8 mouse cellular contexts compared by ENCODE assay signal in genomic region chr1:23382461-23382805, GRCm38 (mm10). TPM values are rescaled to one million over a fixed set of nuclear protein-coding genes. Genes with fewer than 3 reads are reported as not detected.
DNase-seq lines count a peak whose midpoint lies in the region; ATAC-seq and TF ChIP-seq lines count a peak whose summit lies in the region.

No protein-coding gene starts in this region.

- H3K36me3 ChIP-seq in lung, embryonic 15.5 days, result no peaks in the 10 kb centered on the region
- no peaks in the 10 kb centered on the region for H3K36me3 ChIP-seq in forebrain, embryonic 11.5 days (ENCODE audit: control insufficient read depth, insufficient read depth, low read length)
- H3K36me3 ChIP-seq in liver, embryonic 14.5 days (replicated peaks; ENCODE audit: control insufficient read depth, insufficient read depth, low read depth), result peaks cover 7% of the 10 kb centered on the region

- WGBS in lung, embryonic 15.5 days, result under 1% methylated on average over 21 of the region's 21 CpGs
- under 1% methylated on average over 21 of the region's 21 CpGs for WGBS in forebrain, embryonic 11.5 days
- WGBS in liver, embryonic 14.5 days (ENCODE audit: insufficient replicate concordance), result 0% methylated on average over 21 of the region's 21 CpGs

- no peaks in the 10 kb centered on the region for H3K27me3 ChIP-seq in lung, embryonic 15.5 days
- no peaks in the 10 kb centered on the region for H3K27me3 ChIP-seq in forebrain, embryonic 11.5 days (ENCODE audit: control insufficient read depth, insufficient read depth, low read length)
- H3K27me3 ChIP-seq in liver, embryonic 14.5 days (ENCODE audit: control insufficient read depth, insufficient read depth, low read length), result no peaks in the 10 kb centered on the region

- no peak for DNase-seq in lung, postnatal 14 days
- DNase-seq in forebrain, embryonic 11.5 days (ENCODE audit: low spot score), result no peak
- DNase-seq in liver, embryonic 14.5 days (ENCODE audit: low read depth in 3 of 3, low spot score in 3 of 3), result no peak
- DNase-seq in urinary bladder, postnatal 36 days (ENCODE audit: low spot score in 2 of 2), result no peak
- no peak for DNase-seq in right cerebral cortex, postnatal 36 days (ENCODE audit: low spot score in 2 of 2)

- TF ChIP-seq EP300 in liver, embryonic 14.5 days (IDR thresholded peaks at IDR 0.05; ENCODE audit: low read depth), result no peak

- no peaks in the 10 kb centered on the region for H3K9me3 ChIP-seq in lung, embryonic 15.5 days
- no peaks in the 10 kb centered on the region for H3K9me3 ChIP-seq in forebrain, embryonic 11.5 days (ENCODE audit: control insufficient read depth, low read length)
- no peaks in the 10 kb centered on the region for H3K9me3 ChIP-seq in liver, embryonic 14.5 days (ENCODE audit: control insufficient read depth, low read length)

- no peak for TF ChIP-seq POLR2A in bone marrow macrophage, adult 2 months (IDR thresholded peaks at IDR 0.05; ENCODE audit: borderline replicate concordance, low read depth, low read length)

- TF ChIP-seq CTCF in bone marrow macrophage, adult 2 months (IDR thresholded peaks at IDR 0.05; ENCODE audit: low read depth, low read length), result no peak
- no peak for TF ChIP-seq CTCF in liver, embryonic 14.5 days (IDR thresholded peaks at IDR 0.05; ENCODE audit: low read depth)

- no peak; the same call in 1 of the 2 replicates for ATAC-seq in lung, embryonic 15.5 days (ENCODE audit: borderline replicate concordance, extremely low read depth, low FRiP score, low TSS enrichment)
- ATAC-seq in forebrain, embryonic 11.5 days (replicated peaks; ENCODE audit: low FRiP score), result peak; percentile 34; the same call in 1 of the 2 replicates
- no peak for ATAC-seq in liver, embryonic 14.5 days (ENCODE audit: insufficient read depth)
- no peak for ATAC-seq in erythroid progenitor cell, adult 5-6 weeks (replicated peaks; ENCODE audit: low FRiP score, poor library complexity, severe bottlenecking)

- peak overlapping the region; percentile 95 for H3K4me2 ChIP-seq in lung, embryonic 15.5 days
- H3K4me2 ChIP-seq in forebrain, embryonic 11.5 days (ENCODE audit: low read depth, low read length, severe bottlenecking), result peak overlapping the region; percentile 96
- peak overlapping the region; percentile 99 for H3K4me2 ChIP-seq in liver, embryonic 14.5 days (ENCODE audit: low read depth)

- H3K4me3 ChIP-seq in lung, embryonic 15.5 days, result peak overlapping the region; percentile 85
- peak overlapping the region; percentile 60 for H3K4me3 ChIP-seq in bone marrow macrophage, adult 2 months (ENCODE audit: insufficient read depth, low read length)
- H3K4me3 ChIP-seq in forebrain, embryonic 11.5 days (ENCODE audit: low read depth, low read length), result peak overlapping the region; percentile 83
- H3K4me3 ChIP-seq in liver, embryonic 14.5 days (ENCODE audit: insufficient read depth in 1 of 2, low read depth in 2 of 2, low read length in 2 of 2), result peak overlapping the region; percentile 80 to 87

- H3K27ac ChIP-seq in lung, embryonic 15.5 days, result peak overlapping the region; percentile 83
- peak overlapping the region; percentile 53; the same call in 1 of the 2 replicates for H3K27ac ChIP-seq in bone marrow macrophage, adult 2 months (ENCODE audit: insufficient read depth, low read depth, low read length)
- H3K27ac ChIP-seq in forebrain, embryonic 11.5 days (ENCODE audit: low read depth, low read length), result peak overlapping the region; percentile 50; the same call in 1 of the 2 replicates
- H3K27ac ChIP-seq in liver, embryonic 14.5 days, result peak overlapping the region; percentile 77

- H3K9ac ChIP-seq in lung, embryonic 15.5 days, result peak overlapping the region; percentile 80
- peak overlapping the region; percentile 84 for H3K9ac ChIP-seq in forebrain, embryonic 11.5 days (ENCODE audit: low read length)
- peak overlapping the region; percentile 95 for H3K9ac ChIP-seq in liver, embryonic 14.5 days (replicated peaks)

- peaks cover 20% of the 10 kb centered on the region for H3K4me1 ChIP-seq in lung, embryonic 15.5 days
- peaks cover 24% of the 10 kb centered on the region for H3K4me1 ChIP-seq in bone marrow macrophage, adult 2 months (ENCODE audit: control insufficient read depth, insufficient read depth, low read length)
- H3K4me1 ChIP-seq in forebrain, embryonic 11.5 days (replicated peaks; ENCODE audit: control insufficient read depth, insufficient read depth, low read length), result peaks cover 6% of the 10 kb centered on the region; the same call in 1 of the 2 replicates
- peaks cover 29 to 39% of the 10 kb centered on the region in 2 experiments for H3K4me1 ChIP-seq in liver, embryonic 14.5 days (replicated peaks; ENCODE audit: control insufficient read depth in 2 of 2, insufficient read depth in 2 of 2, low read length in 1 of 2)

RNA-seq across cellular contexts. Expression of gene Ogfrl1, which starts 15.1 kb away (rescaled TPM):
- 11.8 and 14.4 TPM in 2 replicates for polyA plus RNA-seq in lung, embryonic 15.5 days (2015; fragmentation: Nextera tagmentation; extraction: Ambion mirVana)
- polyA plus RNA-seq in bone marrow macrophage, adult 2 months (2012; ENCODE audit: insufficient read depth, insufficient read length, missing spikeins), result 33.2 and 39.7 TPM in 2 replicates
- polyA plus RNA-seq in forebrain, embryonic 11.5 days (2014; fragmentation: Nextera tagmentation; extraction: Ambion mirVana), result 12.0 and 13.1 TPM in 2 replicates
- 5.2 and 7.4 TPM in 2 replicates for polyA plus RNA-seq in liver, embryonic 14.5 days (2012; rRNA removed)
- polyA plus RNA-seq in liver, embryonic 14.5 days (2014; fragmentation: Nextera tagmentation; extraction: Ambion mirVana), result 16.5 and 18.0 TPM in 2 replicates
- 57.4 and 59.8 TPM in 2 replicates for total RNA-seq in erythroid progenitor cell, adult 5-6 weeks (2015; ENCODE audit: low replicate concordance)
- total RNA-seq in erythroid progenitor cell, adult 5-6 weeks (2017; ENCODE audit: low replicate concordance), result 31.6 and 34.8 TPM in 2 replicates
